Mouse (Mus musculus) heart, postnatal 36 days (tissue): Measurements from ENCODE around the gene Fam3c. TPM values are rescaled to one million over a fixed set of nuclear protein-coding genes. Genes with fewer than 3 reads are reported as not detected.

ENCODE experiments used
- DNase-seq, 2 experiments: peaks; one replicate each; pipeline ENCODE4 v3.0.0; 2021 to 2022
- intact Hi-C: fragments of 180-260 bp; cut with DNase I; formaldehyde crosslinking; loops from one replicate; pipeline ENCODE4 v1.15.1; 2025
- total RNA-seq, 2 experiments: library from RNA; stranded (reverse); gene quantifications; 2 replicates each; pipeline ENCODE4 v1.2.3; 2021

Fam3c gene
- total RNA-seq, result 10 to 100 TPM; 25.5 to 25.6 TPM

- peak; percentile 97 to 98 for DNase-seq
- intact Hi-C loops, result loop anchor here (1.0 kb wide), 1 partner anchor 30 kb away; no protein-coding TSS in a partner anchor
Observed at GRCm38 (mm10) chr6:22356086-22356507, at the start of gene Fam3c. TSS of gene Fam3c (minus strand) at chr6:22356243.

- intact Hi-C loops, result no loop called here
- DNase-seq, result no peak
Observed at GRCm38 (mm10) chr6:22405021-22405420, 49.0 kb upstream of the Fam3c start.

DNA sequence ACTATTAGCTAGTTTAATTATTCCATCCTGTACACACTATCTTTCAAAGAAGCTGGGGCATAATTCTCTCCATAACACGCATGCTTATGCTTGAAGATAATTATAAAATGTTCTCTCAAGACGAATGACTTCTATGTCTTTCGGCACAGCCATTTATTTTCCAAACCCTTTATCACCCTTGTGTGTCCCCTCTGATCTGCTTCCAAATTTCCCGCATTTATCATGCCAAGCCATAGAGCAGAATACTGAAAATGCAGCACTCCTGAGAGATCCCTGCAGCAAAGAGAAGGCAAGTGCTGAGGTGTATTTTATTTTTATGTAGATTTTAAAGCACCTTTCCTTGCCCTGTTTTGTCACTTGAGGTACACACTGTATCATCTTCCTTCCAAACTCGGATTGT lies 47.7 kb upstream of the Fam3c start:
- intact Hi-C loops, result no loop called here
- DNase-seq, result no peak

DNA sequence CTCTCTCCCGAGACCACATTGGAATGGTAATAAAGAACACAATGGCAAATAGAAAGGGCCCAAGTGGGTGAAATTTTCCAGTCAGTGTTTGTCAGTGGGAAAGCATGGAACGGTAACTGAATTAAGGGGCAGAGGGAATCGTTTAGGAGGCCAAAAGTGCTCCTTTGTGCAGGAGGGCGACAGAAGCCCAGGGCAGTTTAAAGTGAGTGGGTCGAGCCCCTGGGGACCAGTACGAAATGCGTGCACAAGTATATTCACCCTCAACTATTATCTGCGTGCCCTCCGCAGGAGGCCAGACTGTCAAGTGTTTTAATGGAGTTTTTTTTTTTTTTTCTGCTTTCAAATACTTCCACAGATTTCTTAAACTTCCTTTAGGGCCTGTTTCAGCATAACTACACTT lies 47.3 kb upstream of the Fam3c start:
- intact Hi-C loops, result no loop called here
- DNase-seq, result no peak

GRCm38 (mm10) chr6:22402548-22403164 lies 46.6 kb upstream of the Fam3c start:
- intact Hi-C loops, result no loop called here
- DNase-seq, result no peak

DNA sequence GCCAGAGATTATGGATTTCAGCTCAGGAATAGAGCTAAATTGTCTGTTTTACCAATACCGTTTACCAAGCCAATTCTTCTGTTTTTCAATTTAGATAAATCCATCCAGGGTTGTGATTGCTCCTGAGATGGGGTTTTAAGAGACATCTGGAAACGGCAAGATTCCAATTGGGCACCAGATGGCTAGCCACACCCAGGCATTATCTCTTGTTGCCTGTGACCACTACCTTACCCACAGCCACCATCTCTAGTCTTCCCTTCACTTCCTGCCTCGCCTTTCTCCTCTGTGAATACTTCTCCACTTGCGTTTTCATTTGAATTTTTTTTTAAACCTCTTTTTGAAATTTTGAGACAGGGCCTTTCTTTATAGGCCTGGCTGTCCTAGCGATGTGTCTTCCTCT lies 46.0 kb upstream of the Fam3c start:
- intact Hi-C loops, result no loop called here

DNA sequence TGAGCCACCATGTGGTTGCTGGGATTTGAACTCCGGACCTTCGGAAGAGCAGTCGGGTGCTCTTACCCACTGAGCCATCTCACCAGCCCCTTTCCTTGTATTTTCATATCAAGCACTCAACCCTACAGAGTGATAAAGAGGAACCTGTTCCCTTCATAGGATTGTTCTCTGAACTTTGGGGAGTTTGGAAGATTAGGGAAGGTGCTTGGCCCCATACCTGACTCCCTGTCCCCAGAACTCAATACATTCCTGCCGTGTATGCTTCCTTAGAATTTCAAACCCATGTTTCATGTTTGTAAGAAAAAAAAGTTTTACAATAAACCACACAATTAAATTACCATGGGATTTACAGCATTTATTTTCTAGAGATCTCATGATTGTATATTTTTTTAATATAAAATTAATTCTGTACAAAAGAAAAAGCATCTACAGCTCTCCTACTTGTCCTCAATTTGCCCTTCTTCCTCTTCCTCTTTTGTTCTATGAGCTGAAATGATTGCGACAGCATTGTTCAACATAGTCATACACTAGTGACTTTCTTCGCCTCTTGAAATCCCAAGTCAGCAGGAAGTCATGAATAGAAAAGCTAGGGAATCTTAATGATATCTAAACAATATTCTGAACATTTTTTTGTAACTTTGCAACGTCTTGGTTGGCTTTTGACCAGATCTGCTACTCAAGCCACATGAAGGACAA lies 42.2 kb upstream of the Fam3c start:
- DNase-seq, result no peak
- intact Hi-C loops, result no loop called here

More for the DNA sequence above, 46.0 kb upstream of the Fam3c start:
- DNase-seq, result no peak

DNA sequence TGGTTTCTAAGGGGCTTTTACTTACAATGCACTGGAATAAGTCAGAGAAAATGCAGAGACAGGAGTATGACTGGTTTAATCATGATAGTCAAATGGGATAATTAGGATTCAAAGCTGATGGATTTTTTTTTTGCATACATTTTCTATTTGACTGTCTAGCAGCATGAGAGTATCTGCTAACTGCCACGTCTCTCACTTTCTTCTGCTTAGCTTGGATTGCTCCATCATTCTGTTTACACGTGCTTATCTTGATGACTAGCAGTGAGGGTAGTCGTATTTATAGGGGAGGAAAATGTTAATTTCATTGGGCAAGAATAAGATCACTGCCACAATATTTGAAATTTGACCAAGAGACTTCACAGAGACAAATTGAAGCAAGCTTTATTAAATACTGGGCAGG lies 39.2 kb upstream of the Fam3c start:
- intact Hi-C loops, result no loop called here
- DNase-seq, result no peak

DNA sequence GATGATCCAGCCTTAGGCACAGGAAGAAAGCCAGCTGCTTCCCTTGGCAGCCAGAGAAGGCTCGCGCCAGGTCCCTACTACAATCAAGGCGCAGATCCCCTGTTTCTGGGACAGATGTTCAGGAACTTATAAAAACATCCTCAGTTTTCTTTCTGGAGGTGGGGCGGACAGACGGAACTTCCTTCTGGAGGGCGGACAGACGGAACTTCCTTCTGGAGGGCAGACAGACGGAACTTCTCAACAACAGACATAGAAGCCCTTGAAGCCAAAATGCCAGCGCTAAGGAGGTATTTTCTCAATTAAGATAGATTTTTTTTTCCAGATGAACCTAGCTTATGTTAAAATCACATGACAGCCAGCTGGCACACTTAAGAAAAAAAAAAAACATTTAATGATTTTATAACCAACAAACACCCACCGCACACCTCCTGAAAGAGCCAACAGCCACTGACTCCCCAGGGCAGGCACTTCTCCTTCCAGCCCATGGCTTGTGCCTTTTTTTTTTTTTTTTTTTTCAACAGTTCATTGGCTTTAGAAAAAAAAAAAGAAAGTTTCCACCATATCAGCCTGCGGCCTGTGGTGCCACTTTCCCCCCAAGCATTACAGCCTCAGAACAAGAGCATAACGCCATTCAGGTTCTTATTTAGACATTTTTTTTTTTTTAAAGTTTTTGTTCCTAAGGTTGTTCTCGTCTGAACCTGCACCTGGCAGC lies 34.8 kb upstream of the Fam3c start:
- DNase-seq, result no peak
- intact Hi-C loops, result no loop called here

- intact Hi-C loops, result no loop called here
- DNase-seq, result no peak
Observed at GRCm38 (mm10) chr6:22385254-22385870, 29.3 kb upstream of the Fam3c start.

- DNase-seq, result no peak
- intact Hi-C loops, result no loop called here
Observed at GRCm38 (mm10) chr6:22380269-22380668, 24.2 kb upstream of the Fam3c start.

DNA sequence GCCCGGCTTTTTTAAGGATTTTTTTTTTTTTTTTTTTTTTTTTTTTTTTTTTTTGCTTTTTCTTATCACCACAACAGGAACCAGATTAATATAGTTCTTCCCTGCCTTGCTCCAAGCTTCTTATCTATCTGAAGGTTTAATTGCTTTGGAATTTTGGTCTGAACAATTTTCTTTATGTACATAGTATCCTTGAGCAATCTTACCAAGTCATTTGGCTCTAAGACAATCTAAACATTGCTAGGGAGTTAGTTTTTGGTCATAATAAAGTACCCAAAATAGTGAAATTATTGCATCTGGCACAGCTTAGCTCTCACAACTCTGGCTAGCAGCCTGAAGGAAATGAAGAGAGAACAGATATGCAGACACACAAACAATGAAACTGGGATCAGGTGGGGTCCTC lies 23.8 kb upstream of the Fam3c start:
- no peak for DNase-seq
- intact Hi-C loops, result no loop called here

- intact Hi-C loops, result no loop called here
- DNase-seq, result no peak
Observed at GRCm38 (mm10) chr6:22378462-22378861, 22.4 kb upstream of the Fam3c start.

GRCm38 (mm10) chr6:22374791-22375190 lies 18.7 kb upstream of the Fam3c start:
- intact Hi-C loops, result no loop called here
- DNase-seq, result no peak

DNA sequence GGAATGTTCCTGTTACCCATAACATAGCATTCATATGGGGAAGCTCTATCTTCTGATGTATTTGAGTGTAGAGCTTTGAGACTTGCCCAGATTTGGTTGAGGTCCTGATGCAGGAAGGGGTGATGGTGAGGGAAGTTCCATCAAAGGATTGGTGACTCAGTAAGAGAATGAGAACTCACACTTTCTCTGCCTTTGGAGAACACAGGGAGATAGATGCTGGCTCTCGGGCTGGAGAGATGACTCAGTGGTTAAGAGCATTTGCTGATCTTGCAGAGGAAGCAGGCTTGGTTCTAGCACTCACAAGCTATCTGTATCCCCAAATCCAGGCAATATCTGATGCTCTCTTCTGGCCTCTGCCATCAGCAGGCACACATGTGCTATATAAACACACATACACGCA lies 17.4 kb upstream of the Fam3c start:
- intact Hi-C loops, result no loop called here
- DNase-seq, result no peak

GRCm38 (mm10) chr6:22366977-22367376 lies 10.9 kb upstream of the Fam3c start:
- no peak for DNase-seq
- intact Hi-C loops, result no loop called here

- intact Hi-C loops, result no loop called here
- DNase-seq, result no peak
Observed at GRCm38 (mm10) chr6:22363590-22363989, 7.5 kb upstream of the Fam3c start.

DNA sequence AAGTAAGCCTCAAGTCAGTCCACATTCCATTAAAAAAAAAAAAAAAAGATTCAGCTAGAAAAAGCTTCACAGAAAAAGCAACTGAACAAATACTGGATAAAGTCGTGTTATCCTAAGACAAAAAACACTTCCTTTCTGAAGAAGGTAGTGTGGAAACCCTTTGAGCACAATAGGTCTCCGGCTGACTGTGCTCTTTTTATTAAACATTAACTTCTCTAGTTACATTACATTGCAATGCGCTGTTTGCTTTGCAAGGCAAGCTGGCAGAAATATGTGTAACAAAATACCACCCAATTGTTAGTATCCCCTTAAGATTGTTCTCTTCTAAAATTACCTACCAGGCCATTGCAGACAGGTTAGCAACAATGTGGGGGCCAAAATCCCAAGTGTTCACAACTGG lies 5.9 kb upstream of the Fam3c start:
- no peak for DNase-seq
- intact Hi-C loops, result no loop called here

DNA sequence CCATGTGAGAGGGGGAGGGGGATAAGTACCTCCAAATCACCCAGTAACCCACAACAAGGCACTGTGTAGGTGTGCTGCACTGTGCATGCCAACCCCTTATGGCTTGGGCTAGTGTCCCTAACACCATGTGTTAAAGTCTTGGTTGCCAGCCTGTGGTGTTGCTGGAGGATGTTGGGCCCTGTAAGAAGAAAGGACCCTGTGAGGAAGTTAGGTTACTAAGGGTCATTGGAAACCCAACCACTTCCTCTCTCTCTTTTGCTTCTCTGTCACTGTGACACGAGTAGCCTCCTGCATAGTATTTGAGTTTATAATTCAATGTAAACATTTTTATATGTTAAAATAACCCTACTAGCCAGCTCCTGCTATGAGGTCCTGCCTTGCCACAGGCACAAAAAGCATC lies 3.0 kb upstream of the Fam3c start:
- DNase-seq, result no peak
- intact Hi-C loops, result no loop called here

DNA sequence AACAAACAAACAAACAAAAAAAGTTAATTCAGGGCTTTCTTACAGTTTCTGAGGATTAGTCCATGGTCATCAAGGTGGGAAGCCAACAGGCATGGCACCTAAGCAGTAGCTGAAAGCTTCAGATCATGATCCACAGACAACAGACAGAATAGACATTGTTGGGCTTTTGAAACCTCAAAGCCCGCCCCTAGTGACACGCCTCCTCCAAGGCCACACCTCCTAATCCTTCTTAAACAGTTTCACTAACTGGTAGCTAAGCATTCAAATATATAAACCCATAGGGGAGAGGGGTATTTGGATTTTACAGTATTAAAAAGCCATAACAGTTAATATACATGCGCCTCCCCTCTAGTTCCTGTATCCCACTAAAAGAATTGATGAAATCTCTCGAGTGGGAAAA lies 1.3 kb upstream of the Fam3c start:
- no peak for DNase-seq
- intact Hi-C loops, result no loop called here

GRCm38 (mm10) chr6:22355396-22356085 lies 502 bp downstream of the Fam3c start:
- intact Hi-C loops, result loop anchor here (1.0 kb wide), 1 partner anchor 29 kb away; no protein-coding TSS in a partner anchor
- no peak for DNase-seq
